In genomic region chr1:60447067-60447466, GRCm38 (mm10) we compare ENCODE assay signal across 11 mouse cellular contexts. TPM values are rescaled to one million over a fixed set of nuclear protein-coding genes. Genes with fewer than 3 reads are reported as not detected.
A peak's percentile ranks its signal among the peaks of the same experiment; 100 is the strongest.
DNase-seq lines count a peak whose midpoint lies in the region; ATAC-seq and TF ChIP-seq lines count a peak whose summit lies in the region.
"Had no signal": no experiment of that assay in that cellular context is flagged by ENCODE, and none has a peak within 500 bp of the region (broad histone marks: within the 10 kb centered on the region; RNA-seq: fewer than 3 reads in every experiment).

No protein-coding gene starts in this region.

- H3K4me2 ChIP-seq in kidney, postnatal 0 days (ENCODE audit: low read length) = no peak overlapping the region
- H3K4me2 ChIP-seq in hindbrain, embryonic 12.5 days (replicated peaks) = no peak overlapping the region
- H3K4me2 ChIP-seq: intestine, embryonic 15.5 days; liver, embryonic 13.5 days; neural tube, embryonic 12.5 days had no signal

- H3K9ac ChIP-seq in kidney, postnatal 0 days (ENCODE audit: low read depth, low read length) = no peak overlapping the region
- H3K9ac ChIP-seq in ES-Bruce4 (ENCODE audit: low read depth, poor library complexity, severe bottlenecking) = no peak overlapping the region
- H3K9ac ChIP-seq in hindbrain, embryonic 12.5 days = no peak overlapping the region
- H3K9ac ChIP-seq: intestine, embryonic 15.5 days; liver, embryonic 13.5 days; neural tube, embryonic 12.5 days had no signal

- H3K27me3 ChIP-seq in kidney, postnatal 0 days (ENCODE audit: insufficient read depth, low read length) = no peaks in the 10 kb centered on the region
- no peaks in the 10 kb centered on the region for H3K27me3 ChIP-seq in ES-Bruce4 (ENCODE audit: control insufficient read depth, insufficient read depth, low read length, poor library complexity, severe bottlenecking)
- no peaks in the 10 kb centered on the region for H3K27me3 ChIP-seq in hindbrain, embryonic 12.5 days
- H3K27me3 ChIP-seq: intestine, embryonic 15.5 days; liver, embryonic 13.5 days; neural tube, embryonic 12.5 days had no signal

- no peak for TF ChIP-seq EP300 in ES-Bruce4 (IDR thresholded peaks at IDR 0.05; ENCODE audit: insufficient read depth, low read depth, low read length)

- no peaks in the 10 kb centered on the region for H3K9me3 ChIP-seq in kidney, postnatal 0 days (replicated peaks; ENCODE audit: low read length)
- no peaks in the 10 kb centered on the region for H3K9me3 ChIP-seq in ES-Bruce4 (replicated peaks; ENCODE audit: control insufficient read depth, insufficient read depth, low read length, poor library complexity, severe bottlenecking)
- H3K9me3 ChIP-seq in hindbrain, embryonic 12.5 days (replicated peaks) = no peaks in the 10 kb centered on the region
- H3K9me3 ChIP-seq: intestine, embryonic 15.5 days; liver, embryonic 13.5 days; neural tube, embryonic 12.5 days had no signal

- peak; percentile 47 for DNase-seq in kidney, postnatal 0 days (ENCODE audit: low spot score)
- no peak for DNase-seq in kidney, adult 8-10 months
- DNase-seq in frontal cortex, postnatal 14 days (ENCODE audit: low spot score in 2 of 2) = no peak
- no peak for DNase-seq in layer of hippocampus, adult 9-10 months (ENCODE audit: low spot score)
- DNase-seq: liver, embryonic 13.5 days had no signal

- 81% methylated on average over 12 of the region's 12 CpGs for WGBS in kidney, postnatal 0 days
- 86% methylated on average over 12 of the region's 12 CpGs for WGBS in hindbrain, embryonic 12.5 days

- H3K36me3 ChIP-seq in kidney, postnatal 0 days (ENCODE audit: insufficient read depth, low read length) = peaks cover 9% of the 10 kb centered on the region; the same call in 1 of the 2 replicates
- H3K36me3 ChIP-seq in ES-Bruce4 (ENCODE audit: control insufficient read depth, insufficient read depth, low read length, poor library complexity, severe bottlenecking) = peaks cover 2% of the 10 kb centered on the region; the same call in 1 of the 2 replicates
- H3K36me3 ChIP-seq in hindbrain, embryonic 12.5 days = peaks cover 24% of the 10 kb centered on the region
- H3K36me3 ChIP-seq: intestine, embryonic 15.5 days had no signal

- no peak for TF ChIP-seq POLR2A in ES-Bruce4 (IDR thresholded peaks at IDR 0.05; ENCODE audit: insufficient read depth, low read length)

- no peak overlapping the region for H3K4me3 ChIP-seq in kidney, postnatal 0 days (replicated peaks; ENCODE audit: low read depth, low read length)
- H3K4me3 ChIP-seq in ES-Bruce4 (ENCODE audit: low read depth, low read length) = no peak overlapping the region
- no peak overlapping the region for H3K4me3 ChIP-seq in hindbrain, embryonic 12.5 days
- H3K4me3 ChIP-seq: intestine, embryonic 15.5 days; liver, embryonic 13.5 days; neural tube, embryonic 12.5 days had no signal

- peak; percentile 53; the same call in 1 of the 2 replicates for TF ChIP-seq CTCF in kidney, postnatal 0 days (IDR thresholded peaks at IDR 0.05; ENCODE audit: low read depth)
- TF ChIP-seq CTCF in ES-Bruce4 (IDR thresholded peaks at IDR 0.05; ENCODE audit: low read depth, low read length) = peak; percentile 60

- no peak overlapping the region for H3K27ac ChIP-seq in kidney, postnatal 0 days
- H3K27ac ChIP-seq in ES-Bruce4 (ENCODE audit: insufficient read depth, low read length) = no peak overlapping the region
- no peak overlapping the region for H3K27ac ChIP-seq in hindbrain, embryonic 12.5 days
- H3K27ac ChIP-seq: intestine, embryonic 15.5 days; liver, embryonic 13.5 days; neural tube, embryonic 12.5 days had no signal

- no peak for ATAC-seq in kidney, postnatal 0 days (replicated peaks; ENCODE audit: low FRiP score, low read depth)
- ATAC-seq in hematopoietic stem cell, adult 5-6 weeks (replicated peaks in 1 of 2; ENCODE audit: insufficient read depth in 1 of 2, low FRiP score in 2 of 2, low TSS enrichment in 1 of 2, low read depth in 1 of 2, poor library complexity in 2 of 2, severe bottlenecking in 2 of 2) = peak; percentile 86 to 94
- ATAC-seq in neutrophil, adult 5-6 weeks (ENCODE audit: extremely low read depth, insufficient number of reproducible peaks, low FRiP score, poor library complexity, severe bottlenecking) = peak; percentile 70; the same call in 1 of the 2 replicates
- no peak for ATAC-seq in hindbrain, embryonic 12.5 days (ENCODE audit: low FRiP score)
- ATAC-seq: intestine, embryonic 15.5 days had no signal

- H3K4me1 ChIP-seq in kidney, postnatal 0 days (replicated peaks; ENCODE audit: insufficient read depth, low read length) = no peaks in the 10 kb centered on the region
- H3K4me1 ChIP-seq in ES-Bruce4 (ENCODE audit: control insufficient read depth, insufficient read depth, low read length) = no peaks in the 10 kb centered on the region
- no peaks in the 10 kb centered on the region for H3K4me1 ChIP-seq in hindbrain, embryonic 12.5 days
- H3K4me1 ChIP-seq: intestine, embryonic 15.5 days; neural tube, embryonic 12.5 days had no signal

RNA-seq across cellular contexts. Expression of gene Abi2, which starts 37.6 kb away (rescaled TPM):
- polyA plus RNA-seq in kidney, postnatal 0 days (2015; fragmentation: Nextera tagmentation; extraction: Ambion mirVana) = 22.1 and 22.7 TPM in 2 replicates
- 47.0 and 53.4 TPM in 2 replicates for polyA plus RNA-seq in ES-Bruce4 (2011; ENCODE audit: insufficient read depth, insufficient read length, low read depth, missing spikeins)
- total RNA-seq in hematopoietic stem cell, adult 5-6 weeks (2017) = 36.4 and 44.2 TPM in 2 replicates
- 3.4 and 5.4 TPM in 2 replicates for total RNA-seq in neutrophil, adult 5-6 weeks (2017)
- 68.3 and 77.8 TPM in 2 replicates for polyA plus RNA-seq in hindbrain, embryonic 12.5 days (2016; fragmentation: Nextera tagmentation; extraction: Ambion mirVana)

Comparison
In these comparisons a context has a peak if more than half of its experiments do, and no peak if none do; other contexts are left out.
1. ATAC-seq: peak in hematopoietic stem cell, adult 5-6 weeks (2 of 2) and neutrophil, adult 5-6 weeks (single experiment); none in kidney, postnatal 0 days (single experiment) and hindbrain, embryonic 12.5 days (single experiment).